Mouse (Mus musculus) embryonic fibroblast, embryonic 13.5 days (primary cell): Measurements from ENCODE around the gene Higd1c.

Experiments
- CTCF ChIP-seq: IDR thresholded peaks from 2 replicates; pipeline ENCODE4 v1.5.1; 2011; ENCODE audit warnings: mild to moderate bottlenecking, control low read depth, low read length, moderate library complexity, borderline replicate concordance; ENCODE audit not compliant: insufficient read depth
- POLR2A ChIP-seq: IDR thresholded peaks from 2 replicates; pipeline ENCODE4 v1.6.1; 2011; ENCODE audit warnings: low read depth, mild to moderate bottlenecking, control low read depth, low read length, moderate library complexity

- no peak for TF ChIP-seq CTCF
- no peak for TF ChIP-seq POLR2A
These were observed 8.5 kb upstream of the Higd1c start for GRCm38 (mm10) chr15:100355876-100356275.
